29 mouse cellular contexts compared by ENCODE assay signal in genomic region chr10:126133957-126134356, GRCm38 (mm10).
DNase-seq lines count a peak whose midpoint lies in the region; ATAC-seq and TF ChIP-seq lines count a peak whose summit lies in the region.
"Had no signal": no experiment of that assay in that cellular context is flagged by ENCODE, and none has a peak within 500 bp of the region (broad histone marks: within the 10 kb centered on the region; RNA-seq: fewer than 3 reads in every experiment).

No protein-coding gene starts in this region.

- H3K36me3 ChIP-seq in hindbrain, embryonic 13.5 days = no peaks in the 10 kb centered on the region
- H3K36me3 ChIP-seq: embryonic facial prominence, embryonic 10.5 days; embryonic facial prominence, embryonic 15.5 days had no signal

- ATAC-seq in hindbrain, embryonic 13.5 days (ENCODE audit: low FRiP score) = peak; percentile 43; the same call in 1 of the 2 replicates
- ATAC-seq: forebrain, postnatal 0 days; intestine, embryonic 16.5 days had no signal

- TF ChIP-seq CTCF in layer of hippocampus, adult 2 months (conservative IDR thresholded peaks at IDR 0.05) = no peak
- no peak for TF ChIP-seq CTCF in brain, embryonic 14.5 days (IDR thresholded peaks at IDR 0.05; ENCODE audit: borderline replicate concordance, extremely low read depth, insufficient read depth, insufficient read length)

- H3K9me3 ChIP-seq in hindbrain, embryonic 13.5 days = no peaks in the 10 kb centered on the region
- H3K9me3 ChIP-seq: embryonic facial prominence, embryonic 10.5 days; embryonic facial prominence, embryonic 15.5 days had no signal

- no peak overlapping the region for H3K9ac ChIP-seq in hindbrain, embryonic 13.5 days
- H3K9ac ChIP-seq: embryonic facial prominence, embryonic 15.5 days; forebrain, postnatal 0 days; liver, embryonic 14.5 days had no signal

- peak overlapping the region; percentile 14 for H3K27ac ChIP-seq in layer of hippocampus, adult 2 months
- no peak overlapping the region for H3K27ac ChIP-seq in hindbrain, embryonic 13.5 days
- H3K27ac ChIP-seq: embryonic facial prominence, embryonic 10.5 days; embryonic facial prominence, embryonic 15.5 days; kidney, postnatal 0 days; liver, embryonic 14.5 days; macrophage; stomach, postnatal 0 days had no signal

- H3K4me1 ChIP-seq in hindbrain, embryonic 13.5 days (replicated peaks) = 0 out of 2 replicates have a peak, but pooled peaks cover 3% of the 10 kb centered on the region
- H3K4me1 ChIP-seq: embryonic facial prominence, embryonic 15.5 days had no signal

- intact Hi-C loops in left cerebral cortex, postnatal 36 days (cut with DNase I) = no loop called here

- no peak overlapping the region for H3K4me2 ChIP-seq in hindbrain, embryonic 13.5 days
- H3K4me2 ChIP-seq: embryonic facial prominence, embryonic 15.5 days had no signal

- no peak for TF ChIP-seq POLR2A in brain, embryonic 14.5 days (IDR thresholded peaks at IDR 0.05; ENCODE audit: borderline replicate concordance, extremely low read depth, insufficient read depth, insufficient read length, poor library complexity, severe bottlenecking)

- peak; percentile 43 for DNase-seq in embryo, embryonic 10 days (ENCODE audit: low spot score)
- DNase-seq in embryo, embryonic 9.5 days (ENCODE audit: extremely low spot score) = no peak
- no peak for DNase-seq in layer of hippocampus, adult 2 months (ENCODE audit: low spot score in 2 of 2)
- no peak for DNase-seq in layer of hippocampus, postnatal 10 days (ENCODE audit: low spot score in 2 of 2)
- DNase-seq in brain, embryonic 14.5 days (ENCODE audit: low read depth) = peak; percentile 52
- DNase-seq in cerebellum, postnatal 14 days = no peak
- DNase-seq in left cerebral cortex, postnatal 36 days (ENCODE audit: low spot score in 2 of 2) = no peak
- DNase-seq: adrenal gland, adult 8-10 months; cerebellum, adult 8-10 months; cerebellum, postnatal 36 days; forebrain, postnatal 0 days; gastrocnemius, postnatal 10 days; heart, postnatal 14 days; kidney, adult 8-10 months; kidney, postnatal 4 days; liver; lung, adult 2 months; lung, postnatal 10 days; right cerebral cortex, postnatal 4 days; thymus, adult 2 months had no signal

- H3K4me3 ChIP-seq in layer of hippocampus, adult 2 months = no peak overlapping the region
- H3K4me3 ChIP-seq in hindbrain, embryonic 13.5 days = no peak overlapping the region
- H3K4me3 ChIP-seq: embryonic facial prominence, embryonic 10.5 days; embryonic facial prominence, embryonic 15.5 days had no signal

- no peaks in the 10 kb centered on the region for H3K27me3 ChIP-seq in hindbrain, embryonic 13.5 days
- H3K27me3 ChIP-seq: CH12.LX; embryonic facial prominence, embryonic 15.5 days had no signal

Comparison
In these comparisons a context has a peak if more than half of its experiments do, and no peak if none do; other contexts are left out.
1. DNase-seq: peak in embryo, embryonic 10 days (single experiment) and brain, embryonic 14.5 days (single experiment); none in embryo, embryonic 9.5 days (single experiment), layer of hippocampus, adult 2 months (0 of 2), layer of hippocampus, postnatal 10 days (0 of 2), cerebellum, postnatal 14 days (0 of 2) and left cerebral cortex, postnatal 36 days (0 of 2).